Mouse (Mus musculus) mouse embryonic stem cell (cell line): ENCODE measurements around the gene Spcs2.

Experiments used
- in situ Hi-C, 2 experiments: fragments of 300-500 bp; cut with MboI; formaldehyde crosslinking; loops; 1 replicate in 1 of 2; 3 replicates in 1 of 2; pipeline ENCODE4 v1.14.3; 2019 to 2020; ENCODE audit warnings: low sequenced_read_pairs in 2 of 2, low pct_unique_long_range_greater_than_20kb in 1 of 2, mixed read lengths in 1 of 2; ENCODE audit not compliant: unreplicated experiment in 1 of 2

The Spcs2 gene

GRCm38 (mm10) chr7:99873965-99874364 is 10.7 kb upstream of the Spcs2 start:
- in situ Hi-C loops = loop anchor here in 1 of 2 experiments (10.0 kb wide), 1 partner anchor 249 kb away; the partner anchor contains the start of gene Tpbgl

DNA sequence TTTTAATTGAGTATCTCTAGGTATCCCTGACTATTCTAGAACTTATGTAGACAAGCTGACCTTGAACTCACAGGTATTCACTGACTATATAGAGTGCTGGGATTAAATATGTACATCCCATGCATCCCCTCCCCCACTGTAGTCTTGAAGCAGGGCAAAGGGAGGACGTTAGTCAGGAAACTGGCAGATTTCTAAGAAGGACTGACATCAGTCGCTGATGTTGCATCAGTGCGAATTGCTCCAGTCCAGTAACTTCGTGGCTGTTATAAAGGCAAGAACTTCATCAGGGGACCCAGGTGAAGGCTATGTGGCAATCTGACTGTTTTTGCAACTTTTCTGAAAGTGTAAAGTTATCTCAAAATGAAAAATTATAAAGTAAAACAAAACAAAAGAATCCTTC is 6.0 kb upstream of the Spcs2 start:
- in situ Hi-C loops = no loop called here

GRCm38 (mm10) chr7:99865219-99865618 is 2.0 kb upstream of the Spcs2 start:
- in situ Hi-C loops = no loop called here

GRCm38 (mm10) chr7:99864241-99865028 is 1.2 kb upstream of the Spcs2 start:
- in situ Hi-C loops = no loop called here

GRCm38 (mm10) chr7:99858813-99859585 is 4.3 kb downstream of the Spcs2 start, which contains the start of gene Xrra1:
Xrra1 (plus strand) TSS chr7:99859116.
- in situ Hi-C loops = no loop called here

GRCm38 (mm10) chr7:99858175-99858812 is 5.0 kb downstream of the Spcs2 start:
- in situ Hi-C loops = no loop called here

GRCm38 (mm10) chr7:99856266-99856861 is 6.9 kb downstream of the Spcs2 start:
- in situ Hi-C loops = no loop called here

DNA sequence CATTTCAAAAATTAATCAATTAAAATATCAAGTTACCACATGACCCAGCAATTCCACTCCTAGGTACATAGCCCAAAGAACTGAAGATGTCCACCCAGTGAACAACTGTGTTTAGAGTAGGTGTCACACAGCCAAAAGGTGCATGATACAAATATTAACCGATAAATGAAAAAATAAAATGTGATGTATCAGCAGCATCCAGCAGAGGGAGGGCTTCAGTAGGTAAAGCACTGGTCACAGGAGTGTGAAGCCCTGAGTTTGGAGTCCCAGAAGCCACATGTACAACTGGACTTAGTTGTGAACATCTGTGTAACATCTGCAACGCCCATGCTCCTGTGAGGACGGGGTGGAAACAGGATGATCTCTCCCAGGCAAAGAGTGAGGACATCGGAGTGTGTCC is 9.0 kb downstream of the Spcs2 start:
- in situ Hi-C loops = no loop called here

DNA sequence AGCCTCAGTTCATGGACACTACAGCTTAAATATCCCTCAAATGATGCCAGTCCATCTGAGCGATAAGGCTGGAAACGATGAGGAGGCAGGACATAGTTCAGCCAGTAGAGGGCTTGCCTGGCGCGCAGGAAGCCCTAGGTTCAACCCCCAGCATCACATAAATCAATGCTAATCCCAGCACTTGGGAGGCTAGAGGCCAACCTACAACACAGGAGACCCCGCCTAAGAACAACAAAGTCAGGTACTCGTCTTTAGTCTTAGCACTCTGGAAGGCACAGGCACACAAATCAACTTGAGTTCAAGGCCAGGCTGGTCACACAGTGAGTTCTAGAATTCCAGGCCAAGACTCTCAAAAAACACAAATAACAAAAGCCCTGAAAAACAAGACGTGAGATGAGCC is 9.9 kb downstream of the Spcs2 start:
- in situ Hi-C loops = no loop called here

DNA sequence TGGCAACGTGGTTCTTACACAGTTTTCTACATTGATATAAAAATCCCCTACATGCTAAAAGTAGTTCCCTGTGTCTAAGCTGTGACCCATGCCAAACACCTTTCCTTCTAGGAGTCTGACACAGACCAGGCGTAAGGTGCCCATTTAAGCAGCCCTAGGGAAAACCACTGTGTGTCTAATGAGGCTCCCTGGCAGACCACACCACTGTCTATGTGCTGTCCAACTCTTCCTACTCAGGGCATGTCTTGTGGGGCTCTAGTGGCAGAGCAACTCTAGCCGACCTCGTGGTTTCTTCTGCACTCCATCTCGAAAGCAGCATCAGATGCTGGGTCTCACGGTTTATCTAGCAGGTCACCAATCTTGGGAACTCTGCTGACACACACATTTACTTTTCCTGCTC is 11.6 kb downstream of the Spcs2 start:
- in situ Hi-C loops = no loop called here

GRCm38 (mm10) chr7:99851121-99851520 is 12.1 kb downstream of the Spcs2 start:
- in situ Hi-C loops = no loop called here

DNA sequence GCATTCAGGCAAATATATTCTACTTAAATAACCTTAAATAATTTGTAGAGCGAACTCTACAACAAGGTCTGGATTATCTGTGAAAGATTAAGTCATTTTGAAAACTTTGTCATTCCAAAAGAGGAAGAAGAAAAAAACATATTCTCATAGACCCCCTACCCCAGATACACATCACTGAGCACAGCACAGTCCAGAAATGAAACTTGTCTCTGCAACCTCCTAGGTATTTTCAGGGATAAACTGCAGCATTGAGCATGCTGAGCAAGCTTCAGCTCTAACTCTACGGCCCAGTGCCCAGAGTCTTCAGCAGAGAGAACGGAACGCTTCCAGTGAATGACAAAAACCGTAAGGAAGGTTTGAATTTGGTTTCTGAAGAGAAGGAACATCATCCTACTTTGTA is 12.7 kb downstream of the Spcs2 start:
- in situ Hi-C loops = no loop called here

GRCm38 (mm10) chr7:99845533-99846236 is 17.6 kb downstream of the Spcs2 start:
- in situ Hi-C loops = no loop called here

DNA sequence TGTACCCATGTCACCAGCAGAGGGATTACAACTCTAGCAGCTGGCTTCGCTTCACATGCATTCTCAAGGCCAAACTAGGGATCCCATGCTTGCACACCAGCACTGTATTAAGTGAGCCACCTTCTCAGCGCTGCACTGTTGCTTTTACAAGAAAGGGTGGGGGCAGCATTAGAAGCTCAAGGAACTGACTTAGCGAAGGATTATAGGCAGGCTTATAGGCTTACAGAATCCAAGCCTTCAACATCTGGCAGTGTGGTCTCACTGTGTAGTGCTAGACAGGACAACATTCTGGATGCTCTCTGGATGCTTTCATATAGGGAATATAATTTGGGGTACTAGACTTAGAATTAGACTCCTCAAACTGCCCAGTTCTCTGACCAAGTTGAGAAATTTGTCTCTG is 25.0 kb downstream of the Spcs2 start:
- in situ Hi-C loops = no loop called here

- in situ Hi-C loops = no loop called here
Observed at GRCm38 (mm10) chr7:99837358-99838071, 25.7 kb downstream of the Spcs2 start.

DNA sequence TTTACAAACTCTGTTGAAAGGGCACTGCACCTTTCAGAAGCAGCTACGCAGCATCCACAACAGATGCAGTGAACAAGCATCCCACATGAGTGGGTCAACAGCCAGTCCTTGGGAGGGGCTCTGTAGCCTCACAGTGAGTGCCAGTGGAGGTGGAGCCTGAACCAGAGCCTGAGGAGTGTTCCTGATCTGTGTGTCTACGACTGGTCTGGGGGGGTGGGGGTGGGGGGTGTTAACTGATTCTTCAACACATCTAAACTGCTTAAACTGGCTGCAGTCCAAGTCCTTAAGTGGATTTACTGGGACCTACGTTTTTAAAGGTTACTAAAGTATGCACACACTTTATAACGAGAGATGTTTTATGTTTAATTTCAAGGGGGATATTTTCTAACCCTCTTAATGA is 26.5 kb downstream of the Spcs2 start:
- in situ Hi-C loops = no loop called here

- in situ Hi-C loops = no loop called here
Observed at GRCm38 (mm10) chr7:99834314-99834853, 28.9 kb downstream of the Spcs2 start.

GRCm38 (mm10) chr7:99833846-99834222 is 29.4 kb downstream of the Spcs2 start:
- in situ Hi-C loops = no loop called here
